Mouse (Mus musculus): ENCODE results near the gene Sugct.

- TF ChIP-seq POLR2A (IDR thresholded peaks at IDR 0.05; ENCODE audit: borderline replicate concordance, extremely low read depth, low read depth, low read length) (no peak), CTCF (IDR thresholded peaks at IDR 0.05; ENCODE audit: insufficient read depth, low read length) (no peak)
These were observed 717.6 kb downstream of the Sugct start for GRCm38 (mm10) chr13:16977743-16978142.

Data from lung, adult 2 months (tissue).